Mouse (Mus musculus): Measurements from ENCODE around the gene Pkn1.

- TF ChIP-seq CTCF (IDR thresholded peaks at IDR 0.05; ENCODE audit: low read depth): peak; percentile 96
- TF ChIP-seq EP300 (IDR thresholded peaks at IDR 0.05; ENCODE audit: low read depth): no peak
Measured at GRCm38 (mm10) chr8:83724697-83725482, 25.9 kb upstream of the Pkn1 start.
